Mouse (Mus musculus): ENCODE results near the gene Cenps.

DNA sequence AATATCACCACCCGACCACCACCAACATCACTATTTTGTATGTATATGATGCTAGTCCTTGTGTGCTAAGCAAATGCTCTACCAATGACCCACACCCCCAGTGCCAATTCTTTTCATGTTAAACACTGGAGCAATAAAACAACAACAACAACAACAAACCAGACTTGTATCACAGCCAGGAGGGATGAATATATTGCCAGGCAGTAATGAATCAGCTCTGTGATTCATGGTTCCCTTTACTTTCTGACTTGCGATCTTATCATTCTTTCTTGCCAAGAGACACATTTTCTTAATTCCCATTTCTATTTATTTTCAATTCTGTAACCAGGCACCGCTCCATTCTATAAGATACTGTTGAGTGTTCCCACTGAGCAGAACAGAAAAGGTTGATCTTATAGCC is 36.0 kb downstream of the Cenps start:
- no peak for TF ChIP-seq CTCF (conservative IDR thresholded peaks at IDR 0.05; ENCODE audit: low read length)
- TF ChIP-seq NANOG (IDR thresholded peaks at IDR 0.05; ENCODE audit: borderline replicate concordance, low read length): no peak

Data from E14TG2a.4 (cell line).